Mouse (Mus musculus): ENCODE measurements at regions not wholly inside any gene's neighbourhood (a gene's known extent, or its start where the extent isn't known, plus 50 kb on each side); places are given as distances from the start of the nearest gene placed in this dataset. TPM values are rescaled to one million over a fixed set of nuclear protein-coding genes. Genes with fewer than 3 reads are reported as not detected.

DNA sequence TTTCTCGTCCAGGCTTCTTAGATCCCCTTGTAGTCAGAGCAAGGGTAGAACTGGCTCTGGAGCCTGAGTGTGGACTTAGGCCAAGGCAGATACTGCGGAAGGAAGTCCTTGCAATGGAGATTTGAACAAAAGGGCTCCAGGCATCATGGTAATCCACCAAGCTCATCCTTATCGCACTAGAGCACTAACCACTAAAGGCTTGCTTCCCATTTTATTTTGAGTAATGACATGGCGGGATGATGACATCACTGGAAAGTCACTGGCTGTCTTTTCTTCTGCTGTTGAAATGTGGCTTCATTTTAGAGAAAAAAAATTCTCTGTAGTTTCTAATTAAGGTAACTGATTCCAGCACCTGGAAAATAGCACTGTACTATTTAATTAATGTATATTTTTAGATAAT is 137.4 kb upstream of the Cnr1 start:
- DNase-seq (ENCODE audit: low spot score) = no peak

DNA sequence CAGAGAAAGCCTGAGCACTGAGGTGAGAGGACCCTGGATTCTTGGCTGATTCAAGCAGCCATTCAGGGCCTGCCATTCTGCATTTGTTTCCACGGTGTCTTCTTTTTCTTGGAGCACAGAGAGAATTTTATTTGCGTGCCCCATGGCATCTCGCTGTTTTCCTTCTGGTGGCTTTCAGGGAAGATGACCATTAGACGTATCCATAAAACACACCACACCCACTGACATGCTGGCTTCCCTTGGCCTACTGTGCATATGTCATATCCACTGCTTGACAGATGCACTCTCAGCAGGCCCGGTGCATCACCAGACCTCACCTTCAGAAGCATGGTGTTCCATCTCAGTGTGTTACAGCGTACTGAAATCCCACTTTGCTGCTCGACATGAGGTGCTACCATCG is 131.0 kb upstream of the Cnr1 start:
- no peak for DNase-seq (ENCODE audit: low spot score)

DNA sequence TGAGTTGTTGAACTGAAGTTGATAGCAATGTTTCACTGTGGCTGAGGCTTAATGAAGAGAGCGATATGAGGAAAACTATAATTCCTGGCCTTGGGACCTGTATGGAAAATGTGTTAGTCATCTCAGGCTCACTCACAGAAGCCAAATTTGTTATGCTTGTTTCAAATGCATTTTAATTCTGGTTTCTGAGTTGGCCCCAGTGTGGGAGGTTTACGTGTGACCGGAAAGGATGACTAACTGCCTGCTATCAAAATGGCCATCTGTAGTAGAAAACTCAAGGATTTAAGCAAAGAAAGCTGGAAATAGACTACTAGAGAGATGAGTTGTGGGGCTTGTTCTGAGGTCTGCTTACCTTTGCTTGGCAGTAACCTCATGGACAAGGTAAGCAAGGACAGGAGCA is 128.9 kb upstream of the Cnr1 start:
- DNase-seq (ENCODE audit: low spot score) = no peak

DNA sequence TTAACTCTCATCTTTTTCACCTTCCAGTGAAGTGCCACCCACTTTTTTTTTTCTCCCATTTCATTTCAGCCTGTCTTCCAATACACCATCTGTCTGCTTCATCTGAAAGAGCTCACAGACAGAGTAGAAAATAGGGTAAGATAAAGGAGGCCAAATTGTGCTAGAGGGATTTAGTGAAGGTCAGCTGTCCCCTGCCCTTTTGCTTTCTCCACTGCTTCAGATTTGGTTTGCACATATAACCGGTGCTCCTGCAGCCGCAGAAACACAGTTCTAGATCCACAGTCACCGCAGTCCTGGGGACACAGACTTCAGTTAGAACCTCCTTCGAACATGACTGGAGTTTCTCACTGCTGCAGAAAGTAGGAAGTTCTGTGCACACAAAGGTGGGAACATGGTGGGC is 126.4 kb upstream of the Cnr1 start:
- no peak for DNase-seq (ENCODE audit: low spot score)

DNA sequence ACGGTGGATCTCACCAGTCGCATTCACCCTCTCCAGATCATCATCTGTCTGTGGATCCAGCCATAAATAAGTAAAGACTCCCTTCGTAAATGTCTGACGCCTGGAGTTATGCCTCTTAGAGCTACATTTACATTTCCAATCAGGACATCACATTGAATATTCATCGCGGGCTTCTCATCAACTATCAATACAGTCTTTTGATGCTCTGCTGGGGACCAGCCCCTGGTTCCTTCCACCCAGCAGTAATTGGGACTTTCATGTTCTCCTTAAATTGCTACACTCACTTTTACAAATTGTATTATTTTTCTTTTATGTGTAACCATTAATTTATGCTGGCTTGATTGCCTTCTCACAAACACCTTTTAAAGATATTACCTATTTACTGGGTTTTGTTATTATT is 125.7 kb upstream of the Cnr1 start:
- no peak for DNase-seq (ENCODE audit: low spot score)

DNA sequence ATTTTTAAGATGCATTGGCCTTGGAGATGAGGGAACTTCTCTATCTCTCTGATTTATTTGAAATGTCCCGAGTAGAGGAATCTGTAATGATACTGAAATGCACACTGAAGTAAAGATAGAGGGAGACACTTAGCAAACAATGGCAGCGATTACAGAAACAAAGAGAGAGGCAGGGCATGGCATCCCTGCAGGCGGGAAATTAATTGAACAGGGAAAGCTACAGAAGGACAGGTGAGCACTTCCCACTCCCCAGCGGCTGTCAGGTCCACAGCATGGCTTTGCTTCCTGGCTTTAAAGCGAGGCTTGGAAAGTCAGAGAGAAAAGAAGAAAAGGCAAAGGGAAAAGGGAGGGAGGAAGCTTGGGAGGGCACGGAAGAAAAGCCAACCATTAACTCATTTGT is 125.3 kb upstream of the Cnr1 start:
- no peak for DNase-seq (ENCODE audit: low spot score)

DNA sequence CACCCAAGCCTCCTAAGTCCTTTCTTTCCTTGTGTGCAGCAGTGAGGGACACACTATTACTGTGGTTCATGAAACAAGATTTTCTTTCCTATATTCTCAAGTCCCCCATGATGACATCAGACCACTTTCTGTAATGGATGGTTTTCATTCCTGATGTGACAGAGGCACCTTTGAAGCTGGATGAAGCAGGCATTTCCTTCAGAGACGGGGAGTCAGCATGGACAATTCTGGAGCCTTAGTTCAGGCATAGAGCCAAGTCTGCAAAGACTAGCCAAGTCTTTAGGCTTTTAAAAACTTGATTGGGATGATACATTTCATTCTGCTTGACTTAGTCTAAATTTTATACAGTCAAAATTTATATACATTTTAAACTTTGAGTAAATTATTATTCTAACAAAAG is 124.6 kb upstream of the Cnr1 start:
- no peak for DNase-seq (ENCODE audit: low spot score)

DNA sequence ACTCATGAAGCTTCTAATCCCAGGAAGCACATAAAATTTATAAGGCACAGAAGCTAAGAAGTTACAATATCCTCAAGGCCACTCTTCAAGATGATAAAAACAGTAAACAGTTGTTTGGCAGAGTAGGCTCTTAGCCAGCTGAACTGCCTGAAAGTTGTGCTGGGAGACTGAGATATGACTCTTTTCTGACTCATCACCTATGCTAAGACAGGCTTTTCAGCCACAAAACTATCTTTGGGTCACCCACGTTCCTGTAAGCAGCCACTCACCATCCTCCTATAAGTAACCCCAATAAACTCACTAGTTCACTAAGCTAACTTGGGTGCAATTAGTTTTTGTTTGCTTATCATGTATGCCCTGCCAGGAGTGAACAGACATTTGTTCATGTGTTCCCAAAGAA is 112.1 kb upstream of the Cnr1 start:
- DNase-seq (ENCODE audit: low spot score) = no peak

DNA sequence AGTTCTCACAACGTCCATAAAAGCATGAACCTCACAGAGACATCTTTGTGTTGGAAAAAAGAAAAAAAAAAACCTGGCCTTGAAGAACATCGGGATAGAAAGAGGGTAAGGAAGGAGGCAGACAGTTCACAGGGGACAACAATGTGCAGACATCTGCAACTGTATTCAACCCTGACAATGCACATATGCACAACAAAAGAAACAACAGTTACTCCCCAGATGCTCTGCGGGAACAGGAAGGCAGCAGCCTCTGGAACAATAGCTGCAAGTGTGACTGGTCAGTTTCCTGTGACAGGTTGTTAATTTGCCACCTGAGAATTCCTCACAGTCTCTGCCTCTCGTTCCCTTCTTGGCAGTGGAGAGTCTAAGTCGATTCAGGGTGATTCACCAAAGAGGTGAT is 100.5 kb upstream of the Cnr1 start:
- DNase-seq (ENCODE audit: low spot score) = no peak

DNA sequence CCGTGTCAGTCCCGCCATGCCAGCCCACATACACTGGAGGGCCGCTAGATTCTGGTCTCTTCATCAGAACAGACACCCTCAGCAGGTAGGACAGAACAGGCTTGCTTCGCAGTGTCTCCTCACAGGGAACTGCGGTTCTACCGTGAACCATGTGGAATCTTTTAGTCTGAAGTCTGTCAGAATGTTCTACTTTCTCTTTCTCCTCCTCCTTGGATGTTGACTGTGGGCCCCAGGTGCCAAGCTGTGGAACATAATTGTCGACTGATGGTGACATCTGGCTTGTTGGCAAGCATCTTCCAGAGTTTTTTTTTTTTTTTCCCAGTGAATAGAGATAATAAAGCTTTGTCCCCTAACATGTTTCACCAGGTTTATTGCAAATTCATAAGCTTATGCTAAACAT is 91.3 kb upstream of the Cnr1 start:
- DNase-seq (ENCODE audit: low spot score) = no peak

DNA sequence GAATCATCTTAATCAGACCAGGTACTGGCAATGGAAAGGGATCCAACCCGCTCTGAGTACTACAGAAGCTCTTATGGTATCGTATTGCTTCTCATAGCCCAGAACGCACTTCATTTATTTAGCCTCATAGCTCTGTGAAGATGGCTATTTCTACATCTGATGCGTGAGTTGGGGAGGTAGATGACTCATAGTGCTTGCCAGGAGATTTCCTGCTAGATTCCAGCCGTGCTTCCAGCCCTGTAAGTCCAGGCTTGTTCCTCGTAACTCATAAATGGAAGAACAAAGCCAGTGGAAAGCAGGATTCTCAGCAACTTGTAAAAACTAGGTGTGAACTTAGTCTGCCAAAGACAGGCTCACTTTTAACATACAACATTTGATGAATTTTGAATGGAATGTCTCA is 86.0 kb upstream of the Cnr1 start:
- DNase-seq (ENCODE audit: low spot score) = no peak

DNA sequence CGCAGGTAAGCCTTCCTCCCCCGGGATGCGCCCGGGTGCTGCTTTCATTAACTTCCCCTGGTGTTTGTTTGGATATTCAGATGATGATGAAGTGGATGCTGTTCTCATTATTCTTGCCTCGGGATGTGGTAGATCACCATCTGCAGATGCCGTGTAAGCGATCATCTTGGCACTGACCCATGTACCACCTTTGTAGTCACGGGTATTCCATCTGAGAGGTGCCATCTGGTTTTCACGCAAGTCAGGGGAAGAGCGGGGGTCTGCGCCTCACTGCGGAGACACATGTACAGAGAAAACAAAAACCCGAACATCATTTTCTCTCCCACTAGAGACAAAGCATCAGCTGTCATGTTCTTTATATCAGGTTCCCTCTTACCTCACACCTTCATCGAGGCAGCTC is 84.3 kb upstream of the Cnr1 start:
- DNase-seq (ENCODE audit: low spot score) = no peak

DNA sequence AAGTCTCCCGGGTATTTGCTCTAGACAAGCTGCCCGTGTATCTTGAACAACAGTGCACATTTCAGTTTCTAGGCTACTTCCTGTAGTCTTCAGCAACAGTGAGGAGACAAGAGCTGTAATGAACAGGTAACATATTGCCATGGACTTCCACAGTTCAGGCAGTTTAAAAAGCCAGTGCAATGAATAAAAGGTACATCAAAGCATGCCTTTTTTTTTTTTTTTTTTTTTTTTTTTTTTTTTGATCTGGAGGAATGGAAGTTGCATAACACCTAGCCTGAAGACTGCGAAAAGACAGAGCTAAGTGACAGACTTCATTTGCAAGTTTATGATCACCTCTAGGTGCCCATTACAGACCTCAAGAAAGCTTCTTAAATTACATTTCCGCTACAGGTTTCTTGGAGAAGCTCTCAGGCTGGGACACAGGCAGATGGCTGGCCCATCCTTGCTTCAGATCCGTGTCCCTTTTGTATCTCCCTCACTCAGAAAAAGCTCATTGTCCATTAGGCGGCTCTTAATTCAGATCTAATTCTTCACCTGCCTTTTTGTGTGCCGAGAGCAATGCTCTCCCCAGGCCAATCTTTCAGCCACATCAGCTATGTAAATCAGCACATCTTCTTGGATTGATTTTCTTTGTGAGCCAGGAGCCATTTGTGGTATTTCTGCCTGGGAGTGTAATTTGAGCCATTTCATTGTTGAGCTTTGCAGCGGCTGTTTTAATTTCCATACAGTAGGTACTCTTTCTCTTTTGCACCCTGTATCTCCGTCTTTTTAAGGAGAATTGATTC is 78.6 kb upstream of the Cnr1 start:
- no peak for DNase-seq (ENCODE audit: low spot score)

DNA sequence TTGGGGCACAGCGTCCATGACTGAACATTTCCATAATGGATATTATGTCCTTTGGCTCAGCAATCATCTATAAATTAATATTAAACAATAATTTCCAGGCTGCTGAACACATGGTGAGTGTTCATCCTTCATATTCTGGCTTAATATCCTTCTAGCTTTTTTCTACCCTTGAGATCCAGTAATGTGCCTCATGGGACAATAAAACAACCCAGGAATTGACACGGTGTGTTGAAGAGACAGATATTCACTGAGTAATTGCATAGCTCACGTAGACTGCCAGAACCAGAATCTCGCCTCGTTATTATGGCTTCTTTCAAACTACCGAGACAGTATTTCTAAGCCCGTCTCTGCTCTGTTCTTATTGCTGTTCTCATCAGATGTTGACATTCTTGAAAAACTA is 74.1 kb upstream of the Cnr1 start:
- DNase-seq (ENCODE audit: low spot score) = no peak

DNA sequence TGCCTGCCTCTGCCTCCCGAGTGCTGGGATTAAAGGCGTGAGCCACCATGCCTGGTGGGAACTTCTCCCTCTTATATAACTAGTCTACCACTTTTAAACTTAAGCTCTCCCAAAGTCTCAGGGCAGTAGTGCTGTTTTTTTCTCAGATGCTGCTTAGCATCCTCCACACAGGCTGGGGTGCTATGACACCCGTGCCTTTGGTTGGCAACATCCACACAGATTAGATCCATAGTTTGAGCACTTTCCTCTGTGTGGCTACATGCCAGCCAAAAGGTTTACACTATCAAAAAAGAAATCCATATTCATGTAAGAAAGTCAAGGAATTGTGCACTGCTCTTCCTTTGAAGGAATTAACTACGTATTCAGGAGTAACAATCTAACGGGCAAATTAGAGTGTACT is 72.1 kb upstream of the Cnr1 start:
- DNase-seq (ENCODE audit: low spot score) = no peak

DNA sequence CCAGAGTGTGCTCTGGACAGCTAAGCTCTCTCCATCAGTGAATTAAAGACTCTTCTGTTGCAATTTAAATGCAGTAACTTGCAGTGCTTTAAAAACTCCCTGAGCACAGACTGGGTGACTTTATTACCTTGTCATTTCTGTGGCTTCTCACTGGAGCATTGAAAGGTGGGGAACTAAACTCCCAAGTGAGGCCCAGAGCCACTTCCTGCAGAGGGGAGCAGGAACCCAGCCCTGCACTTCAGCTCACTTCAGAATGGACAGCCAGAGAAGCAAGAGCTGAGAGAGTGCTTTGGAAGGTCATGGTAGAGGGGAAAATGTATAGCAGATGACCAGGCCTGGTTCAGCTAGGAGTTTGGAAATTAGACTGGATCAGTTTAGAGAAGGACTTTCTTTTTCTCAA is 69.3 kb upstream of the Cnr1 start:
- no peak for DNase-seq (ENCODE audit: low spot score)

DNA sequence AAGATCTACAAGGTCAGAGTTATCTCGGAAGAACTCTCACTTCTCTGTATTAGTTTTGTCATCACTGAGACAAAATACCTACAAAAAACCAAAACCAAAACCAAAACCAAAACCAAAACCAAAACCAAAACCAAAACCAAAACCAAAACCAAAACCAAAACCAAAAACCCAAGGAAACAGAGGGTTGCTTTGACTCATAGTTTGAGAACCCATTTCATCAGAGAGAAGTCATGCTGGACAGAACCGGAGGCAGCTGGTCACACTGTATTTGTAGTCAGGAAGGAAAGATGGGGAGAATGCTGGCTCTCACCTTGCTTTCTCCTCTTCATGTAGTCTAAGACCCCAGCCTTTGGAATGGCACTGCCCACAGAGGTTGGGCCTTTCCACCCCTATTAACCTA is 57.3 kb upstream of the Cnr1 start:
- DNase-seq (ENCODE audit: low spot score) = no peak

DNA sequence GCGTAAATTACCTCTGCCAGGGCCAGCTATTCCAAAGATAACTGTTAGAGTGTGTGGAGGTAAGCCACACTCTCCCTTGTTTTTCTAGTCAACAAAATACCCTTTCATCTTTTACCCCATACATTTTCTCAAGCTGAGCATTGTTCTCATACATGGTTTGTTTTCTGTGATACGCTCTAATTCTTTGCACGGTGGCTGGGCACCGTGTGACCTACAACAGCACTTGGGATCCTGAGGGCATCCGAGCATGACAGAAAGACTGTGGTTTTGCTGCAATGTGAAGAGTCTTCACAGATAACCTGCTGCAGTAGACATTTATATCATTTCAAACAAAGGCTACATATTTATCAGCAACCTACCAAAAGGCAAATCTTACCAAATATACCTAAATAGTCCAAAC is 55.1 kb upstream of the Cnr1 start:
- no peak for DNase-seq (ENCODE audit: low spot score)

Small RNAs in the stretch of these regions (microRNA-seq; reads per million reads assigned to microRNA genes)
- not detected for gene Gm23304
